Mouse (Mus musculus) midbrain, embryonic 10.5 days (tissue): ENCODE data around the gene Usp6nl. TPM values are rescaled to one million over a fixed set of nuclear protein-coding genes. Genes with fewer than 3 reads are reported as not detected.
A peak's percentile ranks its signal among the peaks of the same experiment; 100 is the strongest.

Experiments
- DNase-seq: peaks from one replicate; pipeline ENCODE4 v3.0.0-alpha.2; 2017; ENCODE audit warnings: low spot score
- H3K27ac ChIP-seq: fragments of 300-500 bp; sonication (generic); replicated peaks from 2 replicates; pipeline ENCODE4 v1.5.1; 2016; ENCODE audit warnings: mild to moderate bottlenecking
- H3K27me3 ChIP-seq: fragments of 300-500 bp; sonication (generic); 2 replicates; pipeline ENCODE4 v1.6.1; 2016; ENCODE audit warnings: low read depth, mild to moderate bottlenecking; ENCODE audit not compliant: poor library complexity, severe bottlenecking
- H3K36me3 ChIP-seq: fragments of 300-500 bp; sonication (generic); 2 replicates; pipeline ENCODE4 v1.6.1; 2016; ENCODE audit warnings: mild to moderate bottlenecking, moderate library complexity
- H3K4me1 ChIP-seq: fragments of 300-500 bp; sonication (generic); 2 replicates; pipeline ENCODE4 v1.6.1; 2016
- H3K4me3 ChIP-seq: fragments of 300-500 bp; sonication (generic); 2 replicates; pipeline ENCODE4 v1.5.1; 2016; ENCODE audit warnings: mild to moderate bottlenecking, moderate library complexity
- H3K9me3 ChIP-seq: fragments of 300-500 bp; sonication (generic); replicated peaks from 2 replicates; pipeline ENCODE4 v1.6.1; 2016; ENCODE audit warnings: mild to moderate bottlenecking
- WGBS: fragments of 180-500 bp; shearing (Covaris S2); methylation state at CpG from one replicate; pipeline ENCODE4 v1.1.7; 2016; 5-methylcytosine and 5-hydroxymethylcytosine counted together
- polyA plus RNA-seq: library from polyadenylated mRNA; unstranded; fragments of >200 nt; fragmentation: Nextera tagmentation; extraction: Ambion mirVana; gene quantifications from 2 replicates; pipeline ENCODE4 v1.2.1, GENCODE M21; 2016

Usp6nl gene
- polyA plus RNA-seq, 1 experiment from 2014 or later: 11.0 TPM

GRCm38 (mm10) chr2:6359645-6360044, 37.2 kb downstream of the Usp6nl start:
- Histone ChIP-seq H3K36me3 (peaks cover 20% of the 10 kb centered on the region), H3K27ac (no peak overlapping the region), H3K4me1 (peaks cover 22% of the 10 kb centered on the region), H3K4me3 (no peak overlapping the region), H3K27me3 (no peaks in the 10 kb centered on the region), H3K9me3 (no peaks in the 10 kb centered on the region)
- WGBS: 66% methylated on average over 9 of the region's 9 CpGs
- DNase-seq: no peak

GRCm38 (mm10) chr2:6363126-6363525, 40.7 kb downstream of the Usp6nl start:
- Histone ChIP-seq H3K27me3 (no peaks in the 10 kb centered on the region), H3K4me3 (no peak overlapping the region), H3K9me3 (no peaks in the 10 kb centered on the region), H3K27ac (0 out of 2 replicates have a peak overlapping the region, but pooled peaks have one; percentile 5), H3K4me1 (peaks cover 22% of the 10 kb centered on the region), H3K36me3 (0 out of 2 replicates have a peak, but pooled peaks cover 2% of the 10 kb centered on the region)
- no peak for DNase-seq
- 88% methylated on average over 13 of the region's 13 CpGs for whole genome bisulfite sequencing

- Histone ChIP-seq H3K4me3 (no peak overlapping the region), H3K36me3 (no peaks in the 10 kb centered on the region), H3K27ac (no peak overlapping the region), H3K9me3 (no peaks in the 10 kb centered on the region), H3K4me1 (peaks cover 19% of the 10 kb centered on the region), H3K27me3 (no peaks in the 10 kb centered on the region)
- DNase-seq: no peak
- 97% methylated on average over 7 of the region's 7 CpGs for WGBS
Observed at GRCm38 (mm10) chr2:6363922-6364321, 41.5 kb downstream of the Usp6nl start.

DNA sequence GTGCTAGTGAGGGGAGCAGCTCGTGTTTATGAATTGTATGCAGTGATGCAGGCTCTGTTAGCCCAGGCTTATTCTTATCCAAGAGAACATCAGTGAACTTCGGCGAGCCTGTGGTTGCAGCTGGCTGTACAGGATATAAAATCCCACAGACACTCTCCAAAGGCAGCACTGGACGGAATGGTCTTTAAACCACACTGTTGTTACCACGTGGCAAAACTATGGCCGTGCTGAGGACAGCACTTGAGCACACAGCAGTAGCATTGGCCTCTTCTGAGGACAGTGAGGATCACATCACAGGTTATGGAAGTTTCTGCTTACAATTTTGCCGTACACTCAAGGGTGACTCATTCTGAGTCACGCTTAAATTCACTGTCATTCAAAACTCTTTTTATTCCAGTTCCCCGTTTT, 44.1 kb downstream of the Usp6nl start:
- 87% methylated on average over 9 of the region's 9 CpGs for WGBS
- no peaks in the 10 kb centered on the region for H3K9me3 ChIP-seq
- no peaks in the 10 kb centered on the region for H3K27me3 ChIP-seq

GRCm38 (mm10) chr2:6366973-6367372, 44.5 kb downstream of the Usp6nl start:
- 94% methylated on average over 6 of the region's 6 CpGs for WGBS
- Histone ChIP-seq H3K27me3 (no peaks in the 10 kb centered on the region), H3K9me3 (no peaks in the 10 kb centered on the region), H3K4me1 (peaks cover 16% of the 10 kb centered on the region), H3K27ac (no peak overlapping the region), H3K36me3 (no peaks in the 10 kb centered on the region), H3K4me3 (no peak overlapping the region)
- no peak for DNase-seq

More for the DNA sequence above, 44.1 kb downstream of the Usp6nl start:
- Histone ChIP-seq H3K4me3 (no peak overlapping the region), H3K4me1 (peaks cover 18% of the 10 kb centered on the region), H3K27ac (no peak overlapping the region), H3K36me3 (no peaks in the 10 kb centered on the region)
- DNase-seq: no peak

DNA sequence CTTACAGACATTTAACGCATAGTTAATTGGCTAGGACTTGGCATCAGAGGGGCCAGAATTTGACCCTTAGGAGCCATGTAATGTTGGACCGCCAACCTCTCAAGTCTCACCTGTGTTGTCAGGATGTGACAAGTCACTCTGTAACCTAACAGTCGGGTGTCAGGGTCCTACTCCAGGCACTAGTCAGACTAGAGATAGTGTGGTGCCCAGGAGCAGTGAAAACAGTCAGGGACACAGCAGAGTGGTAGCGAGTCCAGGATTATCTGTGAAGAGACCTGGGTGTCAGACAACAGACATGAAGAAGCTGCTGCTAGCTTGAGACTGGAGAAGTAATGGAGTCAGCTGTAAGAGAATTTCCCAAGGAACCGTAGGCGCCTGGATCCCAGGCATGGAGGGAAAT, 45.0 kb downstream of the Usp6nl start:
- H3K27ac ChIP-seq: no peak overlapping the region
- DNase-seq: no peak
- H3K27me3 ChIP-seq: no peaks in the 10 kb centered on the region
- 86% methylated on average over 6 of the region's 6 CpGs for WGBS
- peaks cover 12% of the 10 kb centered on the region for H3K4me1 ChIP-seq
- no peaks in the 10 kb centered on the region for H3K36me3 ChIP-seq
- H3K4me3 ChIP-seq: no peak overlapping the region
- no peaks in the 10 kb centered on the region for H3K9me3 ChIP-seq

GRCm38 (mm10) chr2:6374216-6374615, 51.7 kb downstream of the Usp6nl start:
- peaks cover 28% of the 10 kb centered on the region; the same call in 1 of the 2 replicates for H3K4me1 ChIP-seq
- WGBS: 76% methylated on average over 14 of the region's 14 CpGs
- H3K27ac ChIP-seq: no peak overlapping the region
- no peak overlapping the region for H3K4me3 ChIP-seq
- no peak for DNase-seq
- no peaks in the 10 kb centered on the region for H3K36me3 ChIP-seq
- H3K9me3 ChIP-seq: no peaks in the 10 kb centered on the region
- H3K27me3 ChIP-seq: no peaks in the 10 kb centered on the region

DNA sequence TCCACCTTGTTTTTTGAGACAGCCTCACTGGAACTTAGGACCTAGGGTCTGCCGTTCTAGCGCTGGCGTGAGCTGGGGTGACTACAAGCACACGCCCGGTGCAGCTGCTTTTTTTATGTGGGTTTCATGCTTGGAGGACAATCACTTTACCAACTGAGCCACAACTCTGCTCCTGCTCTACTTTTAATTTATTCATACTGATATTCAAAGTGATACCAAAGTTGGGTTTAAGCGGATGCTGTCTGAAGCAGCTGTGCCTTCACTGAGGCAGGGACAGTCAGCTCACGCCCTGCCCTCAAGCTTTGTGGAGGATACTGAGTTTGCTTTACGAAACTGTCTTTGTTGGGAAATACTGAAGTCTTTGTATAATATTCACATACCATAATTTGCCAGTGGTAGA, 53.6 kb downstream of the Usp6nl start:
- Histone ChIP-seq H3K27me3 (no peaks in the 10 kb centered on the region), H3K4me1 (peaks cover 22% of the 10 kb centered on the region; the same call in 1 of the 2 replicates), H3K9me3 (no peaks in the 10 kb centered on the region), H3K27ac (no peak overlapping the region), H3K36me3 (no peaks in the 10 kb centered on the region), H3K4me3 (no peak overlapping the region)
- WGBS: 94% methylated on average over 8 of the region's 8 CpGs
- DNase-seq: no peak

GRCm38 (mm10) chr2:6376941-6377340, 54.5 kb downstream of the Usp6nl start:
- Histone ChIP-seq H3K27me3 (no peaks in the 10 kb centered on the region), H3K9me3 (no peaks in the 10 kb centered on the region), H3K27ac (no peak overlapping the region), H3K36me3 (0 out of 2 replicates have a peak, but pooled peaks cover 3% of the 10 kb centered on the region), H3K4me1 (peaks cover 22% of the 10 kb centered on the region; the same call in 1 of the 2 replicates), H3K4me3 (no peak overlapping the region)
- WGBS: 88% methylated on average over 4 of the region's 4 CpGs
- DNase-seq: no peak

DNA sequence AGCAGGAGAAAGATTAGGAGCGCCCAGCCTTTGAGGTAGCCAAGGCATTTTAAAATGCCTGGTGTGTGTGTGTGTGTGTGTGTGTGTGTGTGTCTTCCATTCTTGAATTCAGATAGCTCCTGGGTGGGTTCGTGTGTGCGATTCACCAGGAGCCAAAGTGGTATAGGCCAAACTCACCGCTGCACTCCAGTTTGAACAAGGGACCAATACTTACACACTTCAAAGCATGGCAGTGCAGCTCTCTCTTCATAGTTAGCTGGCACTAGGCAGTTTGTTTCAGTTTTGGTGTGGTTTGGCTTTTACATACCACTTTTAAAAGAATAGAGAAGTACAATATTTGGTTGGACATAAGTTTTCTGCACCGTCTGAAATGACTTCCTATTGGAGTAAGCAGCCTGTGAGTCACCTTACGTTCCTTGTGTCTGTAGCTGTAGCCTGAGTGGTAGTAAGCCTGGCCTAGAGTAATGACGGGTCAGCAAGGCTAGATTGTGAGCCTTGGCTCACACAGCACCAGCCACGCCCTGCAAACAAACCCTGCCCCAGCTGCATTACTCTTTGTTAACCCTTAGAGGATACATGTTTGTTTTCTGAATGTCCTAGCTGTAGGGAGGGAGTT, 56.2 kb downstream of the Usp6nl start:
- DNase-seq: no peak
- H3K27ac ChIP-seq: no peak overlapping the region

DNA sequence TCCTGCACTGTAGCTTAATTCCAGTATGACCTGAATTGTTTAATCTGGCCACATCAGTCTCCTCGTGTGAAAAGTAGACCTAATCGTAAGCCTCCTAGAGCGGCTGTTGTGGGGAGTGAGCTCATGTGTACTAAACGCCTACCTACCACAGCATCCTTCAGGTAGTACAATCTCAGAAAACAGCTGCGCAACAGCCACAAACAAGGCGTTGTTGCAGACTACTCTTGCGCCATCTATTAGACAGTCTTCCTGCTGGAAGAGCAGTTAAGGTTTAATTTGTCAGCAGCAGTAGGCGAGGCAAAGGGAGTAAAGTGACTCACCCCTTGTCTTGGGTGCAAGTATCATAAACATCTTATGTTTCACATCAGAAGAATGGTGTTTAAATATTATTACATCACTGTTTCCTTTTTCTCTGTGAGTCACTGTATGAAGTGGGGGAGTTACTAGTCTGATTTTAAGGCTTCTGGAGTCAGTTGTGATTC, 57.3 kb downstream of the Usp6nl start:
- 0 out of 2 replicates have a peak, but pooled peaks cover 5% of the 10 kb centered on the region for H3K36me3 ChIP-seq
- H3K27ac ChIP-seq: no peak overlapping the region
- no peak overlapping the region for H3K4me3 ChIP-seq
- DNase-seq: no peak
- H3K4me1 ChIP-seq: peaks cover 21% of the 10 kb centered on the region; the same call in 1 of the 2 replicates
- 94% methylated on average over 8 of the region's 8 CpGs for WGBS
- H3K9me3 ChIP-seq: no peaks in the 10 kb centered on the region
- no peaks in the 10 kb centered on the region for H3K27me3 ChIP-seq

More for the DNA sequence above, 56.2 kb downstream of the Usp6nl start:
- Histone ChIP-seq H3K4me1 (peaks cover 24% of the 10 kb centered on the region; the same call in 1 of the 2 replicates), H3K4me3 (no peak overlapping the region), H3K27me3 (no peaks in the 10 kb centered on the region), H3K36me3 (0 out of 2 replicates have a peak, but pooled peaks cover 5% of the 10 kb centered on the region), H3K9me3 (no peaks in the 10 kb centered on the region)
- WGBS: 81% methylated on average over 8 of the region's 8 CpGs

GRCm38 (mm10) chr2:6380401-6380800, 57.9 kb downstream of the Usp6nl start:
- DNase-seq: no peak
- Histone ChIP-seq H3K36me3 (0 out of 2 replicates have a peak, but pooled peaks cover 5% of the 10 kb centered on the region), H3K9me3 (no peaks in the 10 kb centered on the region), H3K27ac (no peak overlapping the region), H3K27me3 (no peaks in the 10 kb centered on the region), H3K4me3 (no peak overlapping the region), H3K4me1 (peaks cover 16% of the 10 kb centered on the region; the same call in 1 of the 2 replicates)
- 85% methylated on average over 9 of the region's 9 CpGs for WGBS

DNA sequence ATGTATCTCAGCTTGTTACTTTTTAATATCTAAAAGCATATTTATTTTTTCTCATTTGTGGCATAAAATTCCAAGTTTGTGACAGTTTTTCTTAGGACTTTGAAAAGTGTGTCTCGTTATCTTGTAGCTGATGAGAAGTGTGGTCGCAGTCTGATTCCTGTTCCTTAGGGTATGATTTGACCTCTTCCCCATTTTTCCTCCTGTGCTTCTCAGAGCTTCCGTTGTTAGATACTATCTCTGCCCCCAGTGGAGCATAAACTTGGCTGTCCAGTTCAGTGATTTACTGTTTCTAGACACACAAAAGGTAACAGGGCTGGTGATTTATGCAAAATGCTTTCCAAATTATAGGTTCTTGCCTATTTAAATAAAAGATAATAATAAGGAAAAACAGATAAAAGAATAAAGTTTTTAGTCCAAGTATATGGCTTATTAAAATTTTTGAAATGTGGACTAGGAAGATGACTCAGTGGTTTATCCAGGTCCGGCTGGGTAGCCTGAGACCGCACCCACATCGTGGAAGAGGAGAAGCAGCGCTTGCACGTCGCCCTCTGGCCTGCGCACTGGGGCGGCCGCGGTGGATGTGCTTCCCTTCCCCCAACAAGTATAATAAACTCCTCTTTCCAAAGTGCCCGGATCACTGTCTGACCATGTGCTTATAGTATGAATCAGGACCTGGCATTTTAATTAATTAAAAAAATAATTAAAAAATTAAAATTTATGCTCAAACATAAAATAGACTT, 62.1 kb downstream of the Usp6nl start:
- H3K4me1 ChIP-seq: peaks cover 18% of the 10 kb centered on the region
- no peak overlapping the region for H3K4me3 ChIP-seq
- H3K36me3 ChIP-seq: 0 out of 2 replicates have a peak, but pooled peaks cover 5% of the 10 kb centered on the region
- WGBS: 93% methylated on average over 14 of the region's 14 CpGs
- no peak for DNase-seq
- H3K27ac ChIP-seq: no peak overlapping the region
- no peaks in the 10 kb centered on the region for H3K9me3 ChIP-seq
- H3K27me3 ChIP-seq: no peaks in the 10 kb centered on the region
